ENCODE assay signal across 14 mouse cellular contexts in the genomic region with DNA sequence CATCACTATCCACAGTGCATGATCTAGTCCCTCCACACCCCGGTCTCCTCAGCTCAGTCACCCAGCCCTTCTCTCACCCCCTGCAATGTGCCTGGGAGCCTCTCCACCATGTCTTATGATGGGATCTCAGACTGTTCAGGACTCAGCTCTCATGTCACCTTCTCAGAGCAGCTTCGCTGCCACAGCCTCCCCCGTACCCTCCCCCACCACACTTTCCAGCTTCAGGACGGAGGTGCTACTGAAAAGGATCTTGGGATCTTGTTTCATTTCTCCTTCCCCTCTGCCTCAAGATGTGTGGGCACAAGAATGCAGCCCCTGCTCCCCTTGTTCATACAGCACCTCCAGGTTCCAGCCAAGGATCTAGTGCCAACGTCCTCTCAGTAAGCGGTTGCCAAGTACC.
"Had no signal": no experiment of that assay in that cellular context is flagged by ENCODE, and none has a peak within 500 bp of the region (broad histone marks: within the 10 kb centered on the region; RNA-seq: fewer than 3 reads in every experiment).

No protein-coding gene starts in this region.

- H3K27ac ChIP-seq: liver, embryonic 14.5 days; midbrain, embryonic 10.5 days; midbrain, embryonic 12.5 days; neural tube, embryonic 13.5 days; neural tube, embryonic 15.5 days had no signal

- DNase-seq: lung, adult 18-20 months; midbrain, embryonic 14.5 days; right cerebral cortex, postnatal 14 days; right cerebral cortex, postnatal 4 days; spleen, adult 18-20 months; thymus, adult 18-20 months; thymus, postnatal 14 days; thymus, postnatal 36 days had no signal

- H3K4me3 ChIP-seq: midbrain, embryonic 10.5 days; midbrain, embryonic 12.5 days; myocyte; neural tube, embryonic 13.5 days; neural tube, embryonic 15.5 days had no signal
